Mouse (Mus musculus) thymus, adult 2 months (tissue): ENCODE results near the gene Eef1akmt1.
A peak's percentile ranks its signal among the peaks of the same experiment; 100 is the strongest.

Source experiments
- CTCF ChIP-seq: fragments of 200-500 bp; IDR thresholded peaks from 2 replicates; pipeline ENCODE4 v1.5.1; 2012; ENCODE audit warnings: mild to moderate bottlenecking, control low read depth, low read length, moderate library complexity, borderline replicate concordance; ENCODE audit not compliant: control insufficient read depth, poor library complexity, insufficient read depth; ENCODE audit errors: extremely low read depth
- POLR2A ChIP-seq: fragments of 200-500 bp; IDR thresholded peaks from 2 replicates; pipeline ENCODE4 v1.6.1; 2012; ENCODE audit warnings: mild to moderate bottlenecking, low read length, control low read depth, moderate library complexity; ENCODE audit not compliant: control insufficient read depth, poor library complexity, insufficient read depth; ENCODE audit errors: extremely low read depth

DNA sequence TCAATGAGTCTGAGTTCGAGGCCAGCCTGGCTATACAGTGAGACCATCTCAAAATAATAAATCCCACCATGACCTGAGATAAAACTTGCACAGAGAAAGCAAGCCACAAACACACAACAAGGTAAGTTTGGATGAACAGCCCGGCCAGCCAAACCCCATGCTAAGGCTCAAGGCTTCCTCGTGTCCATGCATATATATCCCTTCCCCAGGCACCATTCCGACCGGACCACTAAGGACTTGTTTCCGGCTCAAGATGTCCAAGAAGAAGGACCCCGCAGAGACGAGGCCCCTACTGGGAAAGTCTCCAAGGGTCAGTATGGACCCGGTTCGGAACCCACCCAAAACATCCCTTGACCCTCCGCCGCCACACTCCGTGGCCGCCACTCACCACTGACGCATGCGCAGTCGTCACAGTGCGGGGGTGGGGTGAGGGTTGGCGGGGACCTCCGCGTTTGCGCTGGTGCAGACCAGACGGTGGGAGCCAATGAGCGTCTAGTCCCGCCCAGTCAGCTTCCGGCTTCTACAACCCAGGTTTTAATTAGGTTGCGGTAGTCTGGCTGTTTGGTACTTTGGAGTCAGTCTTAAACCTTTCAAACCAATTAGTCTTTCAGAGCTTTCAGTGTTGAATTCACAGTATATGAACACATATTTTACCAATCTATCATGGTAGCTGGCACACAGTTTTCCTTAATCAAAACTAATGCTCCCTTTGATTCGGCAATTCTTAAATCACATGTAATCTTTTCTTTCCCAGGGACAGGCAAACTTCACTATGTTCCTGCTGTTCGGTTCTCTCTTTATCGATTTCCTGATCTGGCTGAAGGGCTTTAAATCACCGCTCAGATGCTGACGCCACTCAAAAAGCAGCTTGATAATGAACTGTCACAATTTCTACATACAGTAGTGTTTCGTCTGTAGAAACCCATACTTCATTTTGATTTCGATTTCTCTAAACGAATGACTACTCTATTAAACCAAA is at the start of gene Eef1akmt1:
- TF ChIP-seq CTCF (peak; percentile 66; the same call in 1 of the 2 replicates), POLR2A (peak; percentile 90)
